Mouse (Mus musculus) heart, postnatal 14 days (tissue): ENCODE data around the gene Dlx2. TPM values are rescaled to one million over a fixed set of nuclear protein-coding genes. Genes with fewer than 3 reads are reported as not detected.

ENCODE experiments used
- DNase-seq, 2 experiments: peaks; one replicate each; pipeline ENCODE4 v3.0.0; 2021 to 2022
- intact Hi-C: fragments of 180-260 bp; cut with DNase I; formaldehyde crosslinking; loops from one replicate; pipeline ENCODE4 v1.15.1; 2025
- long read RNA-seq, 2 experiments: library from polyadenylated mRNA; stranded (forward); transcript quantifications; one replicate each; pipeline ENCODE4 v2.0.0; 2021
- total RNA-seq, 2 experiments: library from RNA; stranded (reverse); gene quantifications; 2 replicates each; pipeline ENCODE4 v1.2.3; 2021

Gene Dlx2
- total RNA-seq = not detected
- long read RNA-seq, experiment 1 = 0 reads
- long read RNA-seq, experiment 2 = 0 reads

GRCm38 (mm10) chr2:71546640-71547071 is at the start of gene Dlx2:
Dlx2 (minus strand) TSS chr2:71546754.
- DNase-seq = no peak
- intact Hi-C loops = loop anchor here (5.0 to 10.0 kb wide), 6 partner anchors 94 to 389 kb away; partner anchors contain the start of genes Hat1, Metap1d and Slc25a12

GRCm38 (mm10) chr2:71594466-71594865 is 47.9 kb upstream of the Dlx2 start:
- DNase-seq = peak in 1 of 2 experiments; percentile 13
- intact Hi-C loops = loop anchor here (10.0 kb wide), 1 partner anchor 360 kb away; no protein-coding TSS in a partner anchor

- no peak for DNase-seq
- intact Hi-C loops = no loop called here
These were observed 42.6 kb upstream of the Dlx2 start for GRCm38 (mm10) chr2:71589114-71589513.

GRCm38 (mm10) chr2:71581488-71581887 is 34.9 kb upstream of the Dlx2 start:
- no peak for DNase-seq
- intact Hi-C loops = loop anchor here (5.0 kb wide), 1 partner anchor 236 kb away; no protein-coding TSS in a partner anchor

GRCm38 (mm10) chr2:71580632-71581466 is 34.3 kb upstream of the Dlx2 start:
- intact Hi-C loops = loop anchor here (5.0 kb wide), 1 partner anchor 236 kb away; no protein-coding TSS in a partner anchor
- DNase-seq = peak; percentile 76 to 83

- DNase-seq = no peak
- intact Hi-C loops = no loop called here
These were observed 30.5 kb upstream of the Dlx2 start for GRCm38 (mm10) chr2:71577059-71577458.

- DNase-seq = no peak
- intact Hi-C loops = no loop called here
These were observed 27.2 kb upstream of the Dlx2 start for GRCm38 (mm10) chr2:71573736-71574135.

GRCm38 (mm10) chr2:71566466-71566865 is 19.9 kb upstream of the Dlx2 start:
- intact Hi-C loops = no loop called here
- no peak for DNase-seq

- DNase-seq = no peak
- intact Hi-C loops = no loop called here
These were observed 9.5 kb upstream of the Dlx2 start for GRCm38 (mm10) chr2:71556071-71556470.

- DNase-seq = no peak
- intact Hi-C loops = no loop called here
These were observed 5.2 kb upstream of the Dlx2 start for GRCm38 (mm10) chr2:71551704-71552103.

GRCm38 (mm10) chr2:71550330-71550729 is 3.8 kb upstream of the Dlx2 start:
- no peak for DNase-seq
- intact Hi-C loops = no loop called here

GRCm38 (mm10) chr2:71547829-71548228 is 1.3 kb upstream of the Dlx2 start:
- intact Hi-C loops = loop anchor here (5.0 to 10.0 kb wide), 6 partner anchors 96 to 391 kb away; partner anchors contain the start of genes Hat1, Metap1d and Slc25a12
- peak; percentile 78 to 87 for DNase-seq

- intact Hi-C loops = loop anchor here (2.0 to 10.0 kb wide), 7 partner anchors 15 to 389 kb away; partner anchors contain the start of genes Hat1, Metap1d and Slc25a12
- DNase-seq = peak in 1 of 2 experiments; percentile 29
These were observed 493 bp downstream of the Dlx2 start for GRCm38 (mm10) chr2:71545882-71546639.

- intact Hi-C loops = loop anchor here (2.0 to 10.0 kb wide), 7 partner anchors 15 to 388 kb away; partner anchors contain the start of genes Hat1, Metap1d and Slc25a12
- DNase-seq = peak in 1 of 2 experiments; percentile 21
These were observed 1.1 kb downstream of the Dlx2 start for GRCm38 (mm10) chr2:71545401-71545881.

- no peak for DNase-seq
- intact Hi-C loops = loop anchor here (2.0 to 10.0 kb wide), 7 partner anchors 14 to 387 kb away; partner anchors contain the start of genes Hat1, Metap1d and Slc25a12
These were observed 1.9 kb downstream of the Dlx2 start for GRCm38 (mm10) chr2:71544391-71545285.

GRCm38 (mm10) chr2:71543948-71544347 is 2.6 kb downstream of the Dlx2 start:
- DNase-seq = no peak
- intact Hi-C loops = loop anchor here (2.0 to 10.0 kb wide), 2 partner anchors 13 to 289 kb away; no protein-coding TSS in a partner anchor

GRCm38 (mm10) chr2:71543531-71543930 is 3.0 kb downstream of the Dlx2 start:
- intact Hi-C loops = loop anchor here (10.0 kb wide), 1 partner anchor 289 kb away; no protein-coding TSS in a partner anchor
- DNase-seq = no peak

- intact Hi-C loops = loop anchor here (10.0 kb wide), 1 partner anchor 288 kb away; no protein-coding TSS in a partner anchor
- DNase-seq = peak in 1 of 2 experiments; percentile 34
These were observed 3.7 kb downstream of the Dlx2 start for GRCm38 (mm10) chr2:71542816-71543301.
